Mouse (Mus musculus): ENCODE data around the gene Lcp1.

DNA sequence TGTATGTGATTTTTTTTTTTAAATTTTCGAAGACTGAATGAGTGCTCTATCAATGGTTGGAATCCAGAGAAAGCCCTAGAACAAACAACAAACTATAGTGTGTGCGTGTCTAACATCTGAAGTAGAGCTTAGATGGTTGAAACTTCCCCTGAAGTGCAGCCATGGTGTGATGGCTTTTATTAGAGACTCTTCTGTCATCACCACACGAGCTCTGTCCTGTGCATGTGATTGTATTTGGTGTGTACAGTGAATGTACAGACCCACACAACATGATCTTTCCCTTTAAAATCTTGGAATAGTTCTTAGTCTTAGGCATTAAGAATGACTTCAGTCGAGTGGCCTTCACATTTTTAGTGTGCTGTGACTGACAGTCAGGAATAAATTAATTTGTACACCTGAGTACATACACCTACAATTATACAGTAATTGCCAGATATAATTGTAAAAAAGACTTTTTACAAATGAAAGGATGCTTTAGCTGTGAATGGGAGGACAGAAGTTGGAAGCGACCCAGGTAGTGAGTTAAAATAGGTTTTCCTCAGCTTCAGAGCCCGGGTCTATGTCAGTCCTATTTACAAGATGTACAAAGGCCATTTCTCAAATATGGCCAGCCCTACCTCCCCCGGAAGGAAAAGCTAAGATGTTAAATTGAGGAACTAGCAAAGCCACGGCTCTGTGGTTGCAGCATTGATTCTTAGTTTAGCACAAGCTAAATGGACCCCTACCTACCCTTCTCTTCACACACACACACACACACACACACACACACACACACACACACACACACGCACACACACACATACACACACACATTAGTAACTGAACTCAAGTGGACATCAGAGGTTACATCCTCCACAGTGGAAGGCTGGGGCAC, 50.4 kb downstream of the Lcp1 start:
- TF ChIP-seq CTCF (conservative IDR thresholded peaks at IDR 0.05; ENCODE audit: low read length) (no peak), POU5F1 (IDR thresholded peaks at IDR 0.05; ENCODE audit: borderline replicate concordance, low read length) (no peak), NANOG (IDR thresholded peaks at IDR 0.05; ENCODE audit: borderline replicate concordance, low read length) (no peak)

Data from E14TG2a.4 (cell line).